Mouse (Mus musculus) limb, embryonic 14.5 days (tissue): Measurements from ENCODE around the gene Iqgap1. TPM values are rescaled to one million over a fixed set of nuclear protein-coding genes. Genes with fewer than 3 reads are reported as not detected.

ENCODE experiments used
- ATAC-seq: fragments of 200-750 bp; cut with Nextera tagmentation; 2 replicates; pipeline ENCODE4 v1.8.0; 2017; ENCODE audit warnings: low read depth, moderate number of reproducible peaks, moderate TSS enrichment; ENCODE audit not compliant: low FRiP score
- DNase-seq: peaks from one replicate; pipeline ENCODE4 v3.0.0-alpha.2; 2015; ENCODE audit warnings: low spot score
- H3K27ac ChIP-seq: fragments of 300-500 bp; sonication (generic); replicated peaks from 2 replicates; pipeline ENCODE4 v1.5.1; 2014; ENCODE audit warnings: low read depth, mild to moderate bottlenecking, low read length, moderate library complexity, mixed read lengths
- H3K27me3 ChIP-seq: fragments of 300-500 bp; sonication (generic); 2 replicates; pipeline ENCODE4 v1.6.1; 2014; ENCODE audit warnings: low read length, mixed read lengths; ENCODE audit not compliant: control insufficient read depth, insufficient read depth
- H3K36me3 ChIP-seq: fragments of 300-500 bp; sonication (generic); 2 replicates; pipeline ENCODE4 v1.6.1; 2014; ENCODE audit warnings: mild to moderate bottlenecking, low read length, moderate library complexity, mixed read lengths; ENCODE audit not compliant: control insufficient read depth, insufficient read depth
- H3K4me1 ChIP-seq: fragments of 300-500 bp; sonication (generic); 2 replicates; pipeline ENCODE4 v1.6.1; 2014; ENCODE audit warnings: antibody characterized with exemption, low read length, mixed read lengths; ENCODE audit not compliant: control insufficient read depth, insufficient read depth
- H3K4me2 ChIP-seq: fragments of 300-500 bp; sonication (generic); replicated peaks from 2 replicates; pipeline ENCODE4 v1.6.1; 2014; ENCODE audit warnings: low read depth, mild to moderate bottlenecking, low read length, moderate library complexity; ENCODE audit not compliant: severe bottlenecking
- H3K4me3 ChIP-seq: fragments of 300-500 bp; sonication (generic); replicated peaks from 2 replicates; pipeline ENCODE4 v1.5.1; 2014; ENCODE audit warnings: low read length
- H3K9ac ChIP-seq: fragments of 300-500 bp; sonication (generic); 2 replicates; pipeline ENCODE4 v1.6.1; 2014; ENCODE audit warnings: mild to moderate bottlenecking, low read depth, low read length, moderate library complexity; ENCODE audit not compliant: severe bottlenecking
- H3K9me3 ChIP-seq: fragments of 300-500 bp; sonication (generic); 2 replicates; pipeline ENCODE4 v1.6.1; 2016; ENCODE audit warnings: low read length; ENCODE audit not compliant: control insufficient read depth
- POLR2A ChIP-seq: fragments of 200-500 bp; IDR thresholded peaks from 2 replicates; pipeline ENCODE4 v1.8.0; 2012; ENCODE audit warnings: inconsistent platforms, mild to moderate bottlenecking, moderate library complexity, borderline replicate concordance; ENCODE audit not compliant: insufficient read depth, insufficient read length; ENCODE audit errors: extremely low read depth
- WGBS: fragments of 180-500 bp; shearing (Covaris S2); extraction: QIAGEN DNeasy Blood & Tissue Kit; methylation state at CpG from one replicate; pipeline ENCODE4 v1.1.7; 2014; 5-methylcytosine and 5-hydroxymethylcytosine counted together
- polyA plus RNA-seq, 2 experiments: library from polyadenylated mRNA; depleted of rRNA in 1 of 2; stranded (reverse) in 1 of 2; unstranded in 1 of 2; fragments of >200 nt; fragmentation: Nextera tagmentation in 1 of 2; extraction: Ambion mirVana in 1 of 2; gene quantifications; 2 replicates each; pipeline versions ENCODE4 v1.2.1 to v1.2.3; 2012 to 2014

The Iqgap1 gene
- polyA plus RNA-seq, 2 experiments: 43.9 to 93.2 TPM

GRCm38 (mm10) chr7:80832191-80832590 lies 6.4 kb upstream of the Iqgap1 start:
- no peak overlapping the region for H3K4me2 ChIP-seq

GRCm38 (mm10) chr7:80830193-80830803 lies 4.5 kb upstream of the Iqgap1 start:
- peaks cover 14% of the 10 kb centered on the region; the same call in 1 of the 2 replicates for H3K4me1 ChIP-seq
- no peaks in the 10 kb centered on the region for H3K27me3 ChIP-seq
- no peak overlapping the region for H3K9ac ChIP-seq
- no peaks in the 10 kb centered on the region for H3K36me3 ChIP-seq
- H3K9me3 ChIP-seq: no peaks in the 10 kb centered on the region
- H3K27ac ChIP-seq: no peak overlapping the region
- H3K4me3 ChIP-seq: no peak overlapping the region
- DNase-seq (no peak), ATAC-seq (no peak)
- 79% methylated on average over 15 of the region's 15 CpGs for WGBS
- no peak overlapping the region for H3K4me2 ChIP-seq
- no peak for TF ChIP-seq POLR2A

More at GRCm38 (mm10) chr7:80832191-80832590, 6.4 kb upstream of the Iqgap1 start:
- no peaks in the 10 kb centered on the region for H3K36me3 ChIP-seq
- DNase-seq (peak; percentile 26), ATAC-seq (no peak)
- H3K4me1 ChIP-seq: peaks cover 6% of the 10 kb centered on the region; the same call in 1 of the 2 replicates
- H3K4me3 ChIP-seq: no peak overlapping the region
- H3K9ac ChIP-seq: no peak overlapping the region
- no peak overlapping the region for H3K27ac ChIP-seq
- TF ChIP-seq POLR2A: no peak
- no peaks in the 10 kb centered on the region for H3K9me3 ChIP-seq
- H3K27me3 ChIP-seq: no peaks in the 10 kb centered on the region
- WGBS: 25% methylated on average over 4 of the region's 4 CpGs

GRCm38 (mm10) chr7:80828146-80828860 lies 2.5 kb upstream of the Iqgap1 start:
- no peak for TF ChIP-seq POLR2A
- Histone ChIP-seq H3K9me3 (no peaks in the 10 kb centered on the region), H3K36me3 (no peaks in the 10 kb centered on the region), H3K4me1 (peaks cover 22% of the 10 kb centered on the region), H3K9ac (no peak overlapping the region), H3K4me3 (no peak overlapping the region), H3K4me2 (no peak overlapping the region), H3K27me3 (no peaks in the 10 kb centered on the region), H3K27ac (no peak overlapping the region)
- ATAC-seq (no peak), DNase-seq (peak; percentile 65)
- WGBS: 62% methylated on average over 18 of the region's 18 CpGs

GRCm38 (mm10) chr7:80823875-80824682 lies 1.7 kb downstream of the Iqgap1 start:
- no peak for ATAC-seq
- DNase-seq: no peak
- no peak for TF ChIP-seq POLR2A
- H3K4me1 ChIP-seq: peaks cover 16% of the 10 kb centered on the region
- H3K4me2 ChIP-seq: no peak overlapping the region
- no peaks in the 10 kb centered on the region for H3K36me3 ChIP-seq
- no peak overlapping the region for H3K27ac ChIP-seq
- H3K9me3 ChIP-seq: no peaks in the 10 kb centered on the region
- WGBS: 51% methylated on average over 11 of the region's 11 CpGs
- H3K4me3 ChIP-seq: no peak overlapping the region
- no peaks in the 10 kb centered on the region for H3K27me3 ChIP-seq
- H3K9ac ChIP-seq: no peak overlapping the region

GRCm38 (mm10) chr7:80823267-80823666 lies 2.5 kb downstream of the Iqgap1 start:
- H3K4me1 ChIP-seq: peaks cover 16% of the 10 kb centered on the region
- ATAC-seq (no peak), DNase-seq (no peak)
- no peak overlapping the region for H3K4me3 ChIP-seq
- H3K27ac ChIP-seq: no peak overlapping the region
- WGBS: 68% methylated on average over 4 of the region's 4 CpGs
- no peaks in the 10 kb centered on the region for H3K27me3 ChIP-seq
- no peak overlapping the region for H3K9ac ChIP-seq
- TF ChIP-seq POLR2A: no peak
- H3K36me3 ChIP-seq: no peaks in the 10 kb centered on the region
- no peaks in the 10 kb centered on the region for H3K9me3 ChIP-seq
- no peak overlapping the region for H3K4me2 ChIP-seq
